Mouse (Mus musculus) liver, embryonic 15.5 days (tissue): ENCODE data around the gene Lenep. TPM values are rescaled to one million over a fixed set of nuclear protein-coding genes. Genes with fewer than 3 reads are reported as not detected.

Experiments
- ATAC-seq: fragments of 200-750 bp; cut with Nextera tagmentation; 2 replicates; pipeline ENCODE4 v1.8.0; 2017; ENCODE audit warnings: moderate number of reproducible peaks, mild to moderate bottlenecking, moderate library complexity; ENCODE audit not compliant: insufficient read depth
- H3K27ac ChIP-seq: fragments of 300-500 bp; sonication (generic); replicated peaks from 2 replicates; pipeline ENCODE4 v1.5.1; 2015; ENCODE audit warnings: mild to moderate bottlenecking, inconsistent platforms
- H3K27me3 ChIP-seq: fragments of 300-500 bp; sonication (generic); 2 replicates; pipeline ENCODE4 v1.6.1; 2015; ENCODE audit warnings: mild to moderate bottlenecking, inconsistent platforms
- H3K36me3 ChIP-seq: fragments of 300-500 bp; sonication (generic); replicated peaks from 2 replicates; pipeline ENCODE4 v1.6.1; 2015; ENCODE audit warnings: moderate library complexity, mild to moderate bottlenecking, inconsistent platforms
- H3K4me1 ChIP-seq: fragments of 300-500 bp; sonication (generic); replicated peaks from 2 replicates; pipeline ENCODE4 v1.6.1; 2015; ENCODE audit warnings: inconsistent platforms
- H3K4me2 ChIP-seq: fragments of 300-500 bp; sonication (generic); 2 replicates; pipeline ENCODE4 v1.6.1; 2015; ENCODE audit warnings: moderate library complexity, mild to moderate bottlenecking, inconsistent platforms
- H3K4me3 ChIP-seq: fragments of 300-500 bp; sonication (generic); replicated peaks from 2 replicates; pipeline ENCODE4 v1.5.1; 2015; ENCODE audit warnings: mild to moderate bottlenecking, inconsistent platforms
- H3K9ac ChIP-seq: fragments of 300-500 bp; sonication (generic); 2 replicates; pipeline ENCODE4 v1.6.1; 2015; ENCODE audit warnings: moderate library complexity, mild to moderate bottlenecking, inconsistent platforms
- H3K9me3 ChIP-seq: fragments of 300-500 bp; sonication (generic); replicated peaks from 2 replicates; pipeline ENCODE4 v1.6.1; 2016; ENCODE audit warnings: inconsistent platforms
- WGBS: fragments of 180-500 bp; shearing (Covaris S2); methylation state at CpG from one replicate; pipeline ENCODE4 v1.1.7; 2015; ENCODE audit warnings: mixed read lengths; ENCODE audit not compliant: insufficient replicate concordance; 5-methylcytosine and 5-hydroxymethylcytosine counted together
- polyA plus RNA-seq: library from polyadenylated mRNA; unstranded; fragments of >200 nt; fragmentation: Nextera tagmentation; extraction: Ambion mirVana; gene quantifications from 2 replicates; pipeline ENCODE4 v1.2.1, GENCODE M21; 2015

Lenep gene
- polyA plus RNA-seq, 1 experiment from 2014 or later: not detected

DNA sequence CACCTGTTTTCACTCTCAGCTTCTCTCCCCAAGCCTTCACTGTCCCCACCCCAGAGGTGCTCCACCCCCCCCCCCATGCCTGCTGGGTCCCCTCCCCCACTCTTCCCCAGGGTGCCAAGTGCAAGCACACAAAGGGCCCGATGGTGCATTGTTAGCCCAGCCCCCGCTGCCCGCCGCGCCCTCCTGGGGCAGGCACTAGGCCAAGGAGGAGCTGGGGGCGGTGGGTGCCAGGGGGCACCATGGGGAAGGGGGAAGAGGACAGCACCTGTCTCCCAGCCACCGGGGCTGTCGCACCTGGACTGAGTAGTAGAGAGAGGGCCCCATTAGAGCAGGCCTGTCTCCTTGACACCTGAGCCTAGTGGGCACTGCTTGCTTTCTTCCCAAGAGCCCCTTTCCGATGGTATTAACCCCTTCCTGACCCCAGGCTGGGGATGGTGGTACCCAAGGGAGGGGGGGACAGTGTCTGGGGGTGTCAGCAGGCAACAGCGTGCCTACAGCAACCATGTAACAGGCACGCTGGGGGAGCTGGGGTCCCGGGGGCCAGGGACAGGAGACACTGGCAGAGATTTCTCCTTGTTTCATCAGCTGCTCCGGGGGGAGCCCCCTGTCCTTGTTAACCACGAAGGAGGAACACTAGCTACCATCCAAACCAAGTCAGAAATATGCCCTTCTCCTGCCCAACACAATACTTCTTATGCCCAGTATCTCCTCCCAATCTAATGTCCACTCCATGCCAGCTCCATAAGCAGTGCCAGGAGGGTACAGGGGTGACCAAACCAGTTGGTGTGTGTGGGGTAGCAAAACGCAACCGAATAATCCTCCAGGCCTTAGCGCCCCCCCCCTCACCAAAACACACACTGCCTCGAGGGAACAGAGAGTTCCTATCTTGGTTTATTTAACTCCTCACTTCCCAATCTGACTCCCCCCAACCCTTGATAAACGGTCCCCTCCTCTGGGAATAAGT is 11.6 kb downstream of the Lenep start:
- no peak for ATAC-seq
- Histone ChIP-seq H3K27me3 (peaks cover 45% of the 10 kb centered on the region), H3K4me1 (peaks cover 92% of the 10 kb centered on the region), H3K4me3 (peak overlapping the region; percentile 66), H3K9ac (no peak overlapping the region; the same call in 1 of the 2 replicates), H3K9me3 (no peaks in the 10 kb centered on the region), H3K27ac (peak overlapping the region; percentile 71), H3K36me3 (no peaks in the 10 kb centered on the region), H3K4me2 (peak overlapping the region; percentile 97)
- 23% methylated on average over 19 of the region's 19 CpGs for WGBS

GRCm38 (mm10) chr3:89390111-89390515 is 12.5 kb downstream of the Lenep start:
- Histone ChIP-seq H3K36me3 (no peaks in the 10 kb centered on the region), H3K4me1 (peaks cover 83% of the 10 kb centered on the region), H3K27me3 (peaks cover 37% of the 10 kb centered on the region), H3K4me2 (peak overlapping the region; percentile 97), H3K4me3 (peak overlapping the region; percentile 66; the same call in 1 of the 2 replicates), H3K27ac (peak overlapping the region; percentile 48), H3K9me3 (no peaks in the 10 kb centered on the region), H3K9ac (no peak overlapping the region)
- whole genome bisulfite sequencing: 41% methylated on average over 5 of the region's 5 CpGs
- no peak for ATAC-seq

GRCm38 (mm10) chr3:89388901-89389740 is 13.5 kb downstream of the Lenep start:
- Histone ChIP-seq H3K9ac (no peak overlapping the region), H3K4me2 (peak overlapping the region; percentile 97), H3K9me3 (no peaks in the 10 kb centered on the region), H3K27ac (peak overlapping the region; percentile 68), H3K36me3 (no peaks in the 10 kb centered on the region), H3K4me3 (no peak overlapping the region), H3K4me1 (peaks cover 79% of the 10 kb centered on the region), H3K27me3 (peaks cover 30% of the 10 kb centered on the region)
- ATAC-seq: no peak
- WGBS: 24% methylated on average over 5 of the region's 6 CpGs

- Histone ChIP-seq H3K4me2 (peak overlapping the region; percentile 41), H3K4me1 (peaks cover 72% of the 10 kb centered on the region), H3K36me3 (no peaks in the 10 kb centered on the region), H3K27me3 (peaks cover 29% of the 10 kb centered on the region), H3K4me3 (peak overlapping the region; percentile 14; the same call in 1 of the 2 replicates), H3K27ac (peak overlapping the region; percentile 68), H3K9me3 (no peaks in the 10 kb centered on the region), H3K9ac (no peak overlapping the region)
- WGBS: 40% methylated on average over 10 of the region's 11 CpGs
- ATAC-seq: no peak
Measured at GRCm38 (mm10) chr3:89388134-89388881, 14.3 kb downstream of the Lenep start.

DNA sequence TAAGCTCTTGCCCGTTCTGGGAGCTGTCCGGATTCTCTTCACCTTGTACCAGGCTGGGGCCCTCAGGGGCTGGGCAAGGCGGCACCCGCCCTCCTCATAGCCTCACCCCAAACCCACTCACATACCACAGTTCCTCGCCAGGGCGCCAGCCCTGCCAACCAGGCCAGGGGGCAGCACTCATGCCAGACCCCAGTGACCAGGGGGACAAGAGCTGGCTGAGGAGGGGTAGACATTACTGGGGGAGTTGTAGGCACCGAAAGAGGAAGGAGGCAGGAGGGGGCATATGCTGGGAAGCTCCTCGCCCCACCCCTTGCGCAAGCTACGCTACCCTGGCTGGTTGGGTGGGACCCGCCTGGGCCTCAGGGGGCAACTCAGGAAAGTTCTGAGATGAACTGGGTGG is 15.0 kb downstream of the Lenep start:
- H3K27ac ChIP-seq: peak overlapping the region; percentile 68
- peaks cover 66% of the 10 kb centered on the region for H3K4me1 ChIP-seq
- H3K4me2 ChIP-seq: peak overlapping the region; percentile 41
- WGBS: 61% methylated on average over 11 of the region's 11 CpGs
- H3K36me3 ChIP-seq: no peaks in the 10 kb centered on the region
- H3K4me3 ChIP-seq: peak overlapping the region; percentile 37
- peaks cover 22% of the 10 kb centered on the region for H3K27me3 ChIP-seq
- no peak overlapping the region for H3K9ac ChIP-seq
- ATAC-seq: no peak
- H3K9me3 ChIP-seq: no peaks in the 10 kb centered on the region

DNA sequence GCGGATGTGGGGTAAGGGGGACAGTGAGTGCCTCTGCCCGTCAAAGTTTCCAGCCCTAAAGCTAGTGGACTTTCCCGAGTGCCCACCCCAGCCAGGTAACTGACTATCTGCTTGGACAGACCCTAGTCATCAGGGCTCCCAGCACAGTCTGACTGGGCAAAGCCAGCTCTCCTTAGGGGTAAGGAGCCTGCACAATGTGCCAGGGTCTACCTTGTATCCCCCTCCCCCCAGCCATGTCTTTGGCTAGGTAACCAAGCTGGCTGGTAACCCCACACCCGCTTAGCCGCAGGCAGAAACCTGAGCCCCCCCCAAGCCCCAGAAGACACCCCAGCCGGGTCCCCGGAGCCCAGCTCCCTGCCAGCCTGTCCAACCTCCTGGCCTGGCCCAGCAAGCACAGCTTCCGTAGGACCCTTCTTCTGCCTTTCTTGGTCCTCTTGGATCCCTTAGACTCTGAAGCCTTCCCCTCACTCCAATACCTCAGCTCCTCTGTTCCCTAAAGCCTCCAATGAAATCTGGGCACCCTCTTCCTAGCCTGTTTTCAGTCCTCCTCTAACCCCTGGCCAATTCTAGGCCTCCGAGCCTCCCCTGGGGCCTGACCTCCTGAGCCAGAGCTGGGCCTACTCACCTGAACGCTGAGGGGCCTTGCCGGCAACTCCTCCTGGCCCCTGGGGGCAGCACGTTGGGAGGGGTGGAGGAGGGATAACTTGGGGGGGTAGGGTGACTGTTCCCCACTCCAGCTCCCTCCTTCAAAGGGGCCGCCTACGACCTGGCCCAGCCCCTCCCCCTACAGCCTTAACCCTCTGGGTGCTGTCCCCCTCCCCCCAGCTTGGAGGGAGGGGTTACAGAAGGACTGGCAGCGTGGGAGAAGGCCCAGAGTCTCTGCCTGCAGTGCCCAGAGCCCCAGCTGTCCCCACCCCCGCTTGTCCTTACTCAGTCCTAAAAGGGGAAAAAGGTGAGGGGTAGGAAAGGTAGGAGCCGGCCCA is 15.9 kb downstream of the Lenep start:
- Histone ChIP-seq H3K4me1 (peaks cover 57% of the 10 kb centered on the region), H3K27me3 (peaks cover 13% of the 10 kb centered on the region), H3K27ac (peak overlapping the region; percentile 68), H3K4me2 (peak overlapping the region; percentile 35; the same call in 1 of the 2 replicates), H3K9ac (0 out of 2 replicates have a peak overlapping the region, but pooled peaks have one; percentile 1), H3K9me3 (no peaks in the 10 kb centered on the region), H3K36me3 (no peaks in the 10 kb centered on the region), H3K4me3 (peak overlapping the region; percentile 37)
- WGBS: 59% methylated on average over 17 of the region's 17 CpGs
- no peak for ATAC-seq

DNA sequence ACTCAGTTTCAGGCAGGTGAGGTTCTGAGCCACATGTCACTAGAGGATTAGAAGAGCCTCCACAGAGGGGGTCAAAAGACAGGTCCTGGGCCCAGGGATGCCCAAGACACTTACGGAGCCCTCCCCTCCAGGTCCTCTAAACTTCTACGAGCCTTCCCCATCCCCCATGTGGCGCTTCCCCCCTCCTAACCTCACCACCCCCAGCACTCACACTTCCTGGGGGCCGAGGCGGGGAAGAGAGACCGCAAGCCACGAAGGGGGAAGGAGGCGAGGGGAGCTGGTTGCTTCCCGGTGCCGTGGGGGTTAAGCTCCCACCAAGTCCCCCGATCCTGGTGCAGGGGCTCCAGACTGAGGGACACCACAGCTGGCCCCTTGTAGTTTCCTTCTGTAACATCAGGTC is 17.1 kb downstream of the Lenep start:
- Histone ChIP-seq H3K9me3 (no peaks in the 10 kb centered on the region), H3K9ac (no peak overlapping the region), H3K4me1 (peaks cover 44% of the 10 kb centered on the region), H3K27ac (0 out of 2 replicates have a peak overlapping the region, but pooled peaks have one; percentile 19), H3K4me3 (peak overlapping the region; percentile 37), H3K4me2 (peak overlapping the region; percentile 35), H3K27me3 (peaks cover under 1% of the 10 kb centered on the region; the same call in 1 of the 2 replicates), H3K36me3 (peaks cover 6% of the 10 kb centered on the region; the same call in 1 of the 2 replicates)
- ATAC-seq: no peak
- WGBS: 14% methylated on average over 11 of the region's 11 CpGs

GRCm38 (mm10) chr3:89384331-89385076 is 18.1 kb downstream of the Lenep start:
- Histone ChIP-seq H3K36me3 (peaks cover 15% of the 10 kb centered on the region), H3K4me1 (peaks cover 36% of the 10 kb centered on the region), H3K27ac (no peak overlapping the region), H3K9ac (no peak overlapping the region), H3K9me3 (no peaks in the 10 kb centered on the region), H3K27me3 (no peaks in the 10 kb centered on the region), H3K4me2 (peak overlapping the region; percentile 35), H3K4me3 (0 out of 2 replicates have a peak overlapping the region, but pooled peaks have one; percentile 37)
- WGBS: 63% methylated on average over 12 of the region's 12 CpGs
- no peak for ATAC-seq

DNA sequence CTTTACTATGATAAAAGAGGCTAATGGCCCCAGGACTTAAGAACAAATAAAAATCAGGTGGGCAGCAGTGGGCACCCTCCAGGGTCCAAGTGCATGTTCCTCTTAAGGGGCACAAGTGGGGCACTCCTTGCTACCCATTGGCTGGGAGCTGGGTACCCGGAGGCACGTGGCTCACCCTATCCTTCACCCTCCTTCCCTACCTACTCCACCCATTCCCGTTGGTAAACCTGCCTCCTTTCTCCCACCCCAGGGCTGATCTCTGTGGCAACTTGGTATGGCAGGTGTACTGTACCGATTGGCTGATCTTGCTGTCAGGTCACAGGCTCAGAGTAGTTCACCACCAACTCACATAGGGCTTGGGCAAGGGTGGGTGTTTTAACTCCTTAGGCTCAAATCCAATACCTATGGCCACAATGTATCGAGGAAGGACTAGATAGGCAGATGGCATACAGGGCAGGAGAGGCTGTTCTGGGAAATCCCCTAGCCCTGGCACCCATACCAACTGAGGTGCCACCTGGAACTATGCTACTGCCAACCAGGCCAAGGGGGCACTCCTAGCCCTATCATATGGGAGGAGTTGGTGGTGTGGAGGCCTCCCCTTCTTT is 18.8 kb downstream of the Lenep start:
- Histone ChIP-seq H3K36me3 (peaks cover 17% of the 10 kb centered on the region), H3K27me3 (no peaks in the 10 kb centered on the region), H3K9me3 (no peaks in the 10 kb centered on the region), H3K27ac (no peak overlapping the region), H3K4me3 (no peak overlapping the region), H3K4me1 (peaks cover 31% of the 10 kb centered on the region), H3K4me2 (no peak overlapping the region), H3K9ac (no peak overlapping the region)
- 58% methylated on average over 5 of the region's 5 CpGs for WGBS
- no peak for ATAC-seq
